Comparison of ENCODE assay signal across 16 mouse cellular contexts in genomic region chr12:93188940-93189339, GRCm38 (mm10).
"Had no signal": no experiment of that assay in that cellular context is flagged by ENCODE, and none has a peak within 500 bp of the region (broad histone marks: within the 10 kb centered on the region; RNA-seq: fewer than 3 reads in every experiment).

No protein-coding gene starts in this region.

- H3K36me3 ChIP-seq: neural tube, embryonic 13.5 days; neural tube, embryonic 15.5 days; stomach, embryonic 15.5 days had no signal

- DNase-seq: retina, postnatal 1 day; right cerebral cortex, adult 18-20 months; right cerebral cortex, postnatal 14 days; right cerebral cortex, postnatal 25 days; right cerebral cortex, postnatal 4 days; spleen, adult 18-20 months; thymus, adult 18-20 months; thymus, adult 2 months; thymus, postnatal 14 days; thymus, postnatal 25 days; thymus, postnatal 36 days; thymus, postnatal 4 days had no signal

- H3K27me3 ChIP-seq: neural tube, embryonic 13.5 days; neural tube, embryonic 15.5 days; stomach, embryonic 15.5 days had no signal

- H3K27ac ChIP-seq: neural tube, embryonic 13.5 days; neural tube, embryonic 15.5 days; stomach, embryonic 15.5 days; stomach, postnatal 0 days had no signal

- H3K4me1 ChIP-seq: neural tube, embryonic 13.5 days; neural tube, embryonic 15.5 days; stomach, embryonic 15.5 days had no signal

- H3K9ac ChIP-seq: neural tube, embryonic 13.5 days; neural tube, embryonic 15.5 days; stomach, embryonic 15.5 days had no signal

- H3K9me3 ChIP-seq: neural tube, embryonic 13.5 days; neural tube, embryonic 15.5 days; stomach, embryonic 15.5 days had no signal

- H3K4me2 ChIP-seq: neural tube, embryonic 13.5 days; neural tube, embryonic 15.5 days; stomach, embryonic 15.5 days had no signal

- H3K4me3 ChIP-seq: neural tube, embryonic 13.5 days; neural tube, embryonic 15.5 days; stomach, embryonic 15.5 days had no signal
